Comparison of ENCODE assay signal across 12 mouse cellular contexts in genomic region chr5:121811485-121811931, GRCm38 (mm10). TPM values are rescaled to one million over a fixed set of nuclear protein-coding genes. Genes with fewer than 3 reads are reported as not detected.
DNase-seq lines count a peak whose midpoint lies in the region; ATAC-seq lines count a peak whose summit lies in the region.
"Had no signal": no experiment of that assay in that cellular context is flagged by ENCODE, and none has a peak within 500 bp of the region (broad histone marks: within the 10 kb centered on the region; RNA-seq: fewer than 3 reads in every experiment).

No protein-coding gene starts in this region.

- peak; percentile 42 for DNase-seq in forebrain, embryonic 11.5 days (ENCODE audit: low spot score)
- no peak for DNase-seq in limb, embryonic 11.5 days (ENCODE audit: low spot score)
- DNase-seq in limb, embryonic 10.5 days (ENCODE audit: low spot score) = no peak
- peak; percentile 74 for DNase-seq in cerebellum, adult 9-11 months
- no peak for DNase-seq in embryo, embryonic 10 days (ENCODE audit: low spot score)
- no peak for DNase-seq in Muller cell, postnatal 12 days (ENCODE audit: inconsistent ontology term)
- DNase-seq: thymus, postnatal 4 days had no signal

- no peak overlapping the region for H3K4me3 ChIP-seq in forebrain, embryonic 11.5 days (ENCODE audit: low read depth, low read length)
- no peak overlapping the region for H3K4me3 ChIP-seq in forebrain, embryonic 12.5 days (replicated peaks)
- no peak overlapping the region for H3K4me3 ChIP-seq in limb, embryonic 11.5 days (ENCODE audit: low read depth, low read length)
- no peak overlapping the region for H3K4me3 ChIP-seq in limb, embryonic 10.5 days
- H3K4me3 ChIP-seq: forebrain, embryonic 10.5 days; intestine, embryonic 15.5 days; limb, embryonic 13.5 days had no signal

- H3K36me3 ChIP-seq in forebrain, embryonic 11.5 days (ENCODE audit: control insufficient read depth, insufficient read depth, low read length) = peaks cover 9% of the 10 kb centered on the region; the same call in 1 of the 2 replicates
- H3K36me3 ChIP-seq in forebrain, embryonic 12.5 days (replicated peaks) = peaks cover 74% of the 10 kb centered on the region
- H3K36me3 ChIP-seq in limb, embryonic 11.5 days (ENCODE audit: control insufficient read depth, insufficient read depth, low read length) = peaks cover 31% of the 10 kb centered on the region
- peaks cover 90% of the 10 kb centered on the region for H3K36me3 ChIP-seq in limb, embryonic 10.5 days

- 90% methylated on average over 5 of the region's 5 CpGs for WGBS in forebrain, embryonic 11.5 days
- WGBS in forebrain, embryonic 12.5 days = 94% methylated on average over 5 of the region's 5 CpGs
- 90% methylated on average over 5 of the region's 5 CpGs for WGBS in limb, embryonic 11.5 days
- WGBS in limb, embryonic 10.5 days = 93% methylated on average over 5 of the region's 5 CpGs

- no peak overlapping the region for H3K4me2 ChIP-seq in forebrain, embryonic 11.5 days (ENCODE audit: low read depth, low read length, severe bottlenecking)
- no peak overlapping the region for H3K4me2 ChIP-seq in forebrain, embryonic 12.5 days
- H3K4me2 ChIP-seq in limb, embryonic 11.5 days (ENCODE audit: low read depth, severe bottlenecking) = no peak overlapping the region
- H3K4me2 ChIP-seq: intestine, embryonic 15.5 days; limb, embryonic 13.5 days had no signal

- no peak overlapping the region for H3K27ac ChIP-seq in forebrain, embryonic 11.5 days (ENCODE audit: low read depth, low read length)
- no peak overlapping the region for H3K27ac ChIP-seq in forebrain, embryonic 12.5 days
- 0 out of 2 replicates have a peak overlapping the region, but pooled peaks have one; percentile 24 for H3K27ac ChIP-seq in limb, embryonic 11.5 days (replicated peaks; ENCODE audit: low read depth, low read length)
- H3K27ac ChIP-seq in limb, embryonic 10.5 days = no peak overlapping the region
- H3K27ac ChIP-seq: forebrain, embryonic 10.5 days; intestine, embryonic 15.5 days; limb, embryonic 13.5 days had no signal

- no peaks in the 10 kb centered on the region for H3K4me1 ChIP-seq in forebrain, embryonic 11.5 days (replicated peaks; ENCODE audit: control insufficient read depth, insufficient read depth, low read length)
- H3K4me1 ChIP-seq in forebrain, embryonic 12.5 days = no peaks in the 10 kb centered on the region; the same call in 1 of the 2 replicates
- H3K4me1 ChIP-seq in limb, embryonic 11.5 days (ENCODE audit: control insufficient read depth, insufficient read depth, low read length) = no peaks in the 10 kb centered on the region
- H3K4me1 ChIP-seq in limb, embryonic 10.5 days = no peaks in the 10 kb centered on the region
- H3K4me1 ChIP-seq: forebrain, embryonic 10.5 days; limb, embryonic 13.5 days had no signal

- no peak for ATAC-seq in forebrain, embryonic 11.5 days (replicated peaks; ENCODE audit: low FRiP score)
- ATAC-seq in forebrain, embryonic 12.5 days (ENCODE audit: low FRiP score) = no peak
- no peak for ATAC-seq in limb, embryonic 11.5 days (ENCODE audit: insufficient number of reproducible peaks, low FRiP score, low TSS enrichment, low read depth)
- ATAC-seq in megakaryocyte, adult 5-6 weeks (ENCODE audit: poor library complexity, severe bottlenecking) = peak; percentile 28
- ATAC-seq: intestine, embryonic 15.5 days had no signal

- no peaks in the 10 kb centered on the region for H3K27me3 ChIP-seq in forebrain, embryonic 11.5 days (ENCODE audit: control insufficient read depth, insufficient read depth, low read length)
- no peaks in the 10 kb centered on the region for H3K27me3 ChIP-seq in forebrain, embryonic 12.5 days
- no peaks in the 10 kb centered on the region for H3K27me3 ChIP-seq in limb, embryonic 11.5 days (ENCODE audit: control insufficient read depth, insufficient read depth, low read length)
- H3K27me3 ChIP-seq in limb, embryonic 10.5 days (ENCODE audit: low read depth, poor library complexity, severe bottlenecking) = no peaks in the 10 kb centered on the region
- H3K27me3 ChIP-seq: intestine, embryonic 15.5 days; limb, embryonic 13.5 days had no signal

- H3K9me3 ChIP-seq in forebrain, embryonic 11.5 days (ENCODE audit: control insufficient read depth, low read length) = no peaks in the 10 kb centered on the region
- H3K9me3 ChIP-seq in forebrain, embryonic 12.5 days = no peaks in the 10 kb centered on the region
- H3K9me3 ChIP-seq in limb, embryonic 11.5 days (ENCODE audit: control insufficient read depth, low read length) = no peaks in the 10 kb centered on the region
- no peaks in the 10 kb centered on the region for H3K9me3 ChIP-seq in limb, embryonic 10.5 days (replicated peaks)
- H3K9me3 ChIP-seq: forebrain, embryonic 10.5 days; intestine, embryonic 15.5 days; limb, embryonic 13.5 days had no signal

- H3K9ac ChIP-seq in forebrain, embryonic 11.5 days (ENCODE audit: low read length) = no peak overlapping the region
- H3K9ac ChIP-seq in forebrain, embryonic 12.5 days = no peak overlapping the region
- H3K9ac ChIP-seq in limb, embryonic 11.5 days (ENCODE audit: low read length) = no peak overlapping the region
- H3K9ac ChIP-seq: intestine, embryonic 15.5 days; limb, embryonic 13.5 days had no signal

RNA-seq across cellular contexts. Expression of gene Sh2b3, which starts 25.9 kb away (rescaled TPM):
- 9.1 and 9.8 TPM in 2 replicates for polyA plus RNA-seq in forebrain, embryonic 11.5 days (2014; fragmentation: Nextera tagmentation; extraction: Ambion mirVana)
- polyA plus RNA-seq in forebrain, embryonic 12.5 days (2016; fragmentation: Nextera tagmentation; extraction: Ambion mirVana) = 7.1 and 7.4 TPM in 2 replicates
- 10.2 and 11.0 TPM in 2 replicates for polyA plus RNA-seq in limb, embryonic 11.5 days (2014; fragmentation: Nextera tagmentation; extraction: Ambion mirVana)
- polyA plus RNA-seq in limb, embryonic 10.5 days (2016; fragmentation: Nextera tagmentation; extraction: Ambion mirVana) = 10.9 and 11.2 TPM in 2 replicates
- 82.9 and 83.8 TPM in 2 replicates for total RNA-seq in megakaryocyte, adult 5-6 weeks (2015)
- 46.3 and 55.6 TPM in 2 replicates for total RNA-seq in megakaryocyte, adult 5-6 weeks (2017)

RNA-seq across cellular contexts. Expression of gene Pheta1, which starts 37.3 kb away (rescaled TPM):
- polyA plus RNA-seq in forebrain, embryonic 11.5 days (2014; fragmentation: Nextera tagmentation; extraction: Ambion mirVana) = 35.7 and 38.4 TPM in 2 replicates
- 44.6 and 48.1 TPM in 2 replicates for polyA plus RNA-seq in forebrain, embryonic 12.5 days (2016; fragmentation: Nextera tagmentation; extraction: Ambion mirVana)
- 35.3 and 36.8 TPM in 2 replicates for polyA plus RNA-seq in limb, embryonic 11.5 days (2014; fragmentation: Nextera tagmentation; extraction: Ambion mirVana)
- polyA plus RNA-seq in limb, embryonic 10.5 days (2016; fragmentation: Nextera tagmentation; extraction: Ambion mirVana) = 60.2 and 67.0 TPM in 2 replicates
- 0.78 and 1.2 TPM in 2 replicates for total RNA-seq in megakaryocyte, adult 5-6 weeks (2015)
- 0.69 and 1.8 TPM in 2 replicates for total RNA-seq in megakaryocyte, adult 5-6 weeks (2017)

Comparison
In these comparisons a context has a peak if more than half of its experiments do, and no peak if none do; other contexts are left out.
1. DNase-seq: peak in forebrain, embryonic 11.5 days (single experiment) and cerebellum, adult 9-11 months (single experiment); none in limb, embryonic 11.5 days (single experiment), limb, embryonic 10.5 days (single experiment), embryo, embryonic 10 days (single experiment) and Muller cell, postnatal 12 days (single experiment).